Comparison of ENCODE assay signal across 17 mouse cellular contexts in genomic region chr7:123238621-123239020, GRCm38 (mm10). TPM values are rescaled to one million over a fixed set of nuclear protein-coding genes. Genes with fewer than 3 reads are reported as not detected.
A peak's percentile ranks its signal among the peaks of the same experiment; 100 is the strongest.
DNase-seq lines count a peak whose midpoint lies in the region; ATAC-seq lines count a peak whose summit lies in the region.
"Had no signal": no experiment of that assay in that cellular context is flagged by ENCODE, and none has a peak within 500 bp of the region (broad histone marks: within the 10 kb centered on the region; RNA-seq: fewer than 3 reads in every experiment).

No protein-coding gene starts in this region.

- 67% methylated on average over 4 of the region's 4 CpGs for WGBS in forebrain, embryonic 12.5 days
- 45% methylated on average over 4 of the region's 4 CpGs for WGBS in hindbrain, embryonic 15.5 days
- 71% methylated on average over 4 of the region's 4 CpGs for WGBS in neural tube, embryonic 12.5 days

- DNase-seq in embryo, embryonic 10.5 days (ENCODE audit: low spot score) = peak; percentile 16
- DNase-seq in embryo, embryonic 10 days (ENCODE audit: low spot score) = no peak
- no peak for DNase-seq in layer of hippocampus, adult 18-20 months (ENCODE audit: low spot score in 2 of 2)
- no peak for DNase-seq in right cerebral cortex, postnatal 25 days
- no peak for DNase-seq in cerebellum, adult 18-20 months
- DNase-seq: adrenal gland, postnatal 25 days; cerebellum, postnatal 14 days; gastrocnemius, postnatal 25 days; heart, postnatal 36 days; kidney, adult 11 months; kidney, postnatal 10 days had no signal

- no peak overlapping the region for H3K4me3 ChIP-seq in forebrain, embryonic 12.5 days (replicated peaks)
- no peak overlapping the region for H3K4me3 ChIP-seq in hindbrain, embryonic 15.5 days
- H3K4me3 ChIP-seq in neural tube, embryonic 12.5 days = no peak overlapping the region
- H3K4me3 ChIP-seq: heart, embryonic 12.5 days; lung, embryonic 15.5 days; myocyte had no signal

- peaks cover 9% of the 10 kb centered on the region for H3K4me1 ChIP-seq in forebrain, embryonic 12.5 days
- no peaks in the 10 kb centered on the region for H3K4me1 ChIP-seq in hindbrain, embryonic 15.5 days (replicated peaks)
- no peaks in the 10 kb centered on the region; the same call in 1 of the 2 replicates for H3K4me1 ChIP-seq in neural tube, embryonic 12.5 days
- H3K4me1 ChIP-seq: lung, embryonic 15.5 days had no signal

- H3K4me2 ChIP-seq in forebrain, embryonic 12.5 days = no peak overlapping the region
- no peak overlapping the region for H3K4me2 ChIP-seq in hindbrain, embryonic 15.5 days
- no peak overlapping the region for H3K4me2 ChIP-seq in neural tube, embryonic 12.5 days (replicated peaks)
- H3K4me2 ChIP-seq: heart, embryonic 12.5 days; lung, embryonic 15.5 days had no signal

- H3K27ac ChIP-seq in forebrain, embryonic 12.5 days = no peak overlapping the region
- H3K27ac ChIP-seq in hindbrain, embryonic 15.5 days (replicated peaks) = no peak overlapping the region
- no peak overlapping the region for H3K27ac ChIP-seq in neural tube, embryonic 12.5 days
- H3K27ac ChIP-seq: lung, embryonic 15.5 days had no signal

- H3K9me3 ChIP-seq in forebrain, embryonic 12.5 days = no peaks in the 10 kb centered on the region
- no peaks in the 10 kb centered on the region for H3K9me3 ChIP-seq in hindbrain, embryonic 15.5 days
- H3K9me3 ChIP-seq in neural tube, embryonic 12.5 days = no peaks in the 10 kb centered on the region
- H3K9me3 ChIP-seq: heart, embryonic 12.5 days; lung, embryonic 15.5 days had no signal

- peak; percentile 64 for ATAC-seq in forebrain, embryonic 12.5 days (ENCODE audit: low FRiP score)
- peak; percentile 88 for ATAC-seq in hindbrain, embryonic 15.5 days (ENCODE audit: low FRiP score, low read depth)
- ATAC-seq in neural tube, embryonic 12.5 days (ENCODE audit: low FRiP score, low read depth) = 0 out of 2 replicates have a peak, but pooled peaks have one; percentile 48

- H3K36me3 ChIP-seq in forebrain, embryonic 12.5 days (replicated peaks) = no peaks in the 10 kb centered on the region
- no peaks in the 10 kb centered on the region for H3K36me3 ChIP-seq in hindbrain, embryonic 15.5 days
- no peaks in the 10 kb centered on the region for H3K36me3 ChIP-seq in neural tube, embryonic 12.5 days
- H3K36me3 ChIP-seq: heart, embryonic 12.5 days; lung, embryonic 15.5 days had no signal

- H3K27me3 ChIP-seq in forebrain, embryonic 12.5 days = no peaks in the 10 kb centered on the region
- no peaks in the 10 kb centered on the region for H3K27me3 ChIP-seq in hindbrain, embryonic 15.5 days
- H3K27me3 ChIP-seq in neural tube, embryonic 12.5 days (replicated peaks) = no peaks in the 10 kb centered on the region
- H3K27me3 ChIP-seq: heart, embryonic 12.5 days; lung, embryonic 15.5 days had no signal

- H3K9ac ChIP-seq in forebrain, embryonic 12.5 days = no peak overlapping the region
- H3K9ac ChIP-seq in hindbrain, embryonic 15.5 days = no peak overlapping the region
- no peak overlapping the region for H3K9ac ChIP-seq in neural tube, embryonic 12.5 days
- H3K9ac ChIP-seq: heart, embryonic 12.5 days; lung, embryonic 15.5 days had no signal

RNA-seq across cellular contexts. Expression of gene Slc5a11, which starts 24.0 kb away (rescaled TPM):
- 0.11 and 0.13 TPM in 2 replicates for polyA plus RNA-seq in forebrain, embryonic 12.5 days (2016; fragmentation: Nextera tagmentation; extraction: Ambion mirVana)
- polyA plus RNA-seq in hindbrain, embryonic 15.5 days (2015; fragmentation: Nextera tagmentation; extraction: Ambion mirVana) = 0.38 and 0.72 TPM in 2 replicates
- polyA plus RNA-seq in neural tube, embryonic 12.5 days (2016; fragmentation: Nextera tagmentation; extraction: Ambion mirVana) = 0.16 TPM in 1 of 2 replicates, not detected in the other
- total RNA-seq in layer of hippocampus, adult 18-20 months (2021) = 1 to 10 TPM in 1 of 2 experiments, under 1 TPM in 1; 0.58 to 1.4 TPM
- total RNA-seq: adrenal gland, postnatal 25 days; gastrocnemius, postnatal 25 days; heart, postnatal 36 days had no signal
- polyA plus RNA-seq: myocyte had no signal
